Mouse (Mus musculus) c-Kit-positive CD71-negative TER-119-negative erythroid progenitor cells, embryonic 14.5 days (primary cell): ENCODE data around the gene Olfr1016.

Source experiments
- DNase-seq: peaks from one replicate; pipeline ENCODE4 v3.0.0-alpha.2; 2013; ENCODE audit warnings: low read depth

Olfr1016 gene

DNA sequence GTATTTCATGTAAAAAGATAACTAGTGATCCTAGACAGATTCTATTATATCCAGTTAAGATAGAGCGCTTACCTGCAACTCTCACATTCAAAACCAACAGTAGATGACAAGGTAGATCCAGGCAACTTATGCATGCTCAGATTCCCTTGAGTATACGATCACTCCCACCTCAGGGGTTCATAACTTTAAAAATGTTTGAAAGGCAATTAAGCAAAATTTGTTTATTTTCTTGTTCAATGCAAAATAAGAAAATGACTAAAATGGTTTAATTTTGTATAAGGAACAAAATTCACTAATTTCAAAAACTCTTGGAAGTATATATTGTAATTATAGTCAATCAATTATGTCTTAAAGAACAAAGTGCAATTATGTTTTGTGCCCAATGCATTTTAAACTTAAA lies at the start of gene Olfr1016:
Olfr1016 (minus strand) TSS at position 101 of the 400 bp plus-strand sequence.
- DNase-seq: no peak

DNA sequence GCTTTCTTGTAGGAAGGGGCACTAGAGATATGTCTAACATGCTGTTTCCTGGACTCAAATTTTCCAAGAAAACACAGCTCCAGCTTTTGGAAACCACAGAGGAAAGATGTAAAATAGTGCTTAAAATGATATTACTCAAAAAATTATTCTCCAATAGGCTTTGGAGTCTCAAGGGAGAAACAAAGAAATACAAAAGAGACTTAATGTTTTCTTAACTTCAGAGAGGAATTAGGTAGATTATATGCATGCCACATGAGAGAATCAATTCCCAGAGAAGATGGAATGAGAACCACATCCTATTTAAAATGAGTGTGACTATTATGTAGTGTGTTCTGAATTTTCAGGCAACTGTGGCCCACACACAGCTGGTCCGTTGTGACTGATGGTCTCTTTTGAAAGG lies 44.4 kb upstream of the Olfr1016 start, which contains the start of gene Olfr1020:
Olfr1020 (plus strand) TSS at position 301 of the 400 bp plus-strand sequence.
- DNase-seq: no peak

DNA sequence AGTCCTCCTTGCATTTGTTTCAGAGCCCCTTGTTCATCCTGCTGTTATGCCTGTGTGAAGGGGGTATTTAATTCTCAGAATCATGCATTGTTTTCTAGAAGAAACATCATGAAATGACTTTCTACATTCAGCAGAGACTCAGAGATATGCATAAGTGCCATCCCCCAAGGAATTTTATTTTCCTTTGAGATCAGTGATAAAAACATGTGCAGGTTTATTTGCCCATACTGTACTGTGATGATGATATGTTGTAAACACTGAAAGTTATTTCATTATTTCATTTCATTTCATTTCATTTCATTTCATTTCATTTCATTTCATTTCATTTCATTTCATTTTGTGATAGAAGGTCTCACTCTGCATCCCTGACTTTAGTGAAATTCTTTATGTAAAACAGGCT lies 43.0 kb upstream of the Olfr1016 start, which contains the start of gene Olfr1019:
Olfr1019 (minus strand) TSS at position 101 of the 400 bp plus-strand sequence.
- DNase-seq: no peak

DNA sequence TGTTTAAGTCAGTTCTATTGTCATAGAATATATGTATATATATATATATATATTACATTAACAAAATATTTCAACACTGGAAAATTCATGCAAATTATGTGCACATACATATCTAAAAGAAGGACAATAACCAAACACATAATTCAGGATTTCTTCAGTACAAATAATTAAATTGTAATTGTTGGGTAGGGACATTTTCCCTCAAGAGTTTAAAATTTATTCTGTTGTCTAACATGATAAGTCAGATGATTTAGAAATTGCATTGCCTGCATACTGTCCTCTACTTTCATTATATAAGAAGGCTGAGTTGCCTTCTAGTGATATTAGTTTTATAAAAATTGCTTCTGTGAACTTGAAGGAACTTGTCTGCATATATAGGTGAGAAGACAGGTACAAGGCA lies 15.8 kb upstream of the Olfr1016 start, which contains the start of gene Olfr1018:
Olfr1018 (plus strand) TSS at position 301 of the 400 bp plus-strand sequence.
- no peak for DNase-seq

DNA sequence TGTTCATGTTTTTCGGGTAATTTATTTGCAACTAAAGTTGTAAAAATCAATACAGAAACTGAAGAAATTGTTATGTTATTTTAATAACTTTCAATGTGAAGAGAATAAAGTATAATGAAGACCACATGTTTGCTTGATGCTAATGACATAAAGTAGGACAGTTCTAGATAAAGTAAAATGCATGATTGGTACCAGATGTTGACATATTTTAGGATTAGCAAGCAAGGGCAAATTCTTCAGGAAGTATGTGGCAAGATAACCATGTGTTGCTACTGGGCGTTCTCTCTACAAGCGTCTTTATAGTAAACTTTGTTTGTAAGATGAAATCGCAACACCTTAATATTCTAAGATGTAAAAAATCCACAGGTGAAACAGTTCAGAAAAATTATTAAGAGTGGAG lies 2.2 kb upstream of the Olfr1016 start:
- no peak for DNase-seq

DNA sequence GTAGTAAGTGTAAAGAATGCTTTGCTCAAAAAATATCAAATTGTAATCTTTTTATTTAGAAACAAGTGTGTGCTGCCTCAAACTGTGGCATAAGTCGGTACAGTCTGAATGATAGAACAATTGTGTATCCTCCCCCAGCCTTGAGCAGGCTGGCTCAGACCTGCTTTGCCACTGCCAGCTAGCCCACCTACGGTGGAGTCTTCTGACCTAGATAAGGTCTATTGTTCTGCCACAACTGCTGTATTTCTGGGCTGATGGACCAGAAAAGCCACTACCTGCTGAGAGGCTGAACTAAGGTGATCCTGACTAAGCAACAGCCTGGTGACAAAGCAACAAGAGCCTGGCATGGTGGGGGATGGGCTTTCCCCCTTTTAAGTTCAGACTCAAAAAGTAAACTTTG lies 10.0 kb downstream of the Olfr1016 start:
- no peak for DNase-seq

DNA sequence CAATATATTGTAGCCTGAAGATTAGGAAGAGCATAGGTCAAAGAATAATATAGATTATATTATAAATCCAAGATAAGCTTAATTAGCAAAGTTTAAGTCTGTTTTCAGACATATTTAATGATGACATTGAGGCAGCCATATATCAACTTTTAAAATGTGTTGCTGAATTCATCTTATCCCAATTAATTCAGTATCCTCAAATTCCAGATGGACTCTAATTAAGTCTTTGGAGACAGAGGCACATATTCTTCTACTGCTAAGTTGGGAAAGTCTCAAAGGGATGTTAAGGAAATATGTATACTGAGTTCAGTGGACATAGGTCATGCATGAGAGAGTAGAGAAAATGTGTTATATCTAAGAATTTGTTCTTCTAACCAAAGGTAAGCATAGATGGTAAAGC lies 20.6 kb downstream of the Olfr1016 start, which contains the start of gene Olfr1015:
Olfr1015 (plus strand) TSS at position 301 of the 400 bp plus-strand sequence.
- DNase-seq: no peak

DNA sequence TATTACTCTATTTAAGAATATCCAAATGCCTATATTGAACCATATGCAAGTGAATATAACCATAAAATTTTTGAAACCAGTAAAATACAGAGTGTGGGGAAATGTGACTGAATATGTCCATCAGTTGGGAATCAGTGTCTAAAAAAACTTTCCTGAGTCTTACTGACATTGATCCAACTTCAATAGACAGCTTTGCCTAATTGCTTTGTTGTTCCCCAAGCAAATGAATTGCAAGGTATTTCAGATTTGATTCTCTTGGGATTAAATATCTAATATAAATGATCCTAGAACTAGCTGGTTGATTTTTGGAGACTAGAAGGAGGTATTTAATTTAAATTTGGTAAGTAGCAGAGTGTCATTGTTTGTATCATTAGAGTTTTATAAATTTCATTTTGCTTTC lies 29.9 kb downstream of the Olfr1016 start, which contains the start of gene Olfr1014:
Olfr1014 (plus strand) TSS at position 301 of the 400 bp plus-strand sequence.
- DNase-seq: no peak

DNA sequence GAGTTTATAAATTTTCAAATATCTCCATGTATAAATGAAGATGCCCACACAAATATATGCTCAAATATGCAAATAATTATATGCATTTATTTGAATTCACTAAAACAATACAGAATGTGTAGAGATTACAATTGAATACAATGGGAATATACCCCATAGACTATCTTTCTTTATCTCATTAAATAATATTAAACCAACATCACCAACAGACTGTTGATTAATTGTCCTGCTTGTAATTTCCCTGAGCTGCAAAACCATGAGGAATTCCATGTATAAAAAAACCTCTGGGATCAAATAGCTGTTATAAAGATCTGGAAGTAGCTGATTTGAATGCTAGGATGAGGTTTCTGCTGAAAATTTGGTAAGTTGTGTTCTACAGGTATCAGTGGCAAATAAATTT lies 35.5 kb downstream of the Olfr1016 start, which contains the start of gene Olfr1013:
Olfr1013 (plus strand) TSS at position 301 of the 400 bp plus-strand sequence.
- no peak for DNase-seq

DNA sequence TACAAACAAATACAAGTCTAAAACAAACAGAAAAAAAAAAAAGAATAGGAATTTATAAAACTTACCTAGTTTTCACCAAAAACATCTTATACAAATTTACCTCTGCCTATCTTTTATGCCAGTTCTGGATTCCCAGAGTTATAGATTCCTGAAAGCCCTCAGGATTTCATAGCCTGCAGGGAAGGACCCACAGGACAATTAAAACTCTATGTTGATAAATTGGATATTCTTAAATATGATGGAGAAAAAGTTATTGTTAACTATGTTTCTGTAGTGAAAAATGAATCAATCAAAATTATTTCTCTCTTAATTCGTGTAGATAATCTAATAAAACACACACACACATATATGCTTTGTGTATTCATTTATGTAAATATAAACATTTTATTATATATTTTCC lies 39.7 kb downstream of the Olfr1016 start, which contains the start of gene Olfr1012:
Olfr1012 (minus strand) TSS at position 101 of the 400 bp plus-strand sequence.
- DNase-seq: no peak

DNA sequence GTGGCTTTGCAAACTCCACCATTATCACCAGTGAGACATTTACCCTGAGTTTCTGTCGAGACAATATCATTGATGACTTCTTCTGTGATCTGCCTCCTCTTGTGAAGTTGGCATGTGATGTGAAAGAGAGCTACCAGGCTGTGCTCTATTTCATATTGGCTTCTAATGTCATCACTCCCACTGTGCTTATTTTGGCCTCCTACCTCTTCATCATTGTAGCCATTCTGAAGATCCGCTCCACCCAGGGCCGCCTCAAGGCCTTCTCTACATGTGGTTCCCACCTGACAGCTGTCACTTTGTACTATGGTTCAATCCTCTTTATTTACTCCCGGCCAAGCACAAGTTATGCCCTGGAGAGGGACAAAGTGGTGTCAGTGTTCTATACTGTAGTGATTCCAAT lies 48.5 kb downstream of the Olfr1016 start:
- no peak for DNase-seq
